In genomic region chr8:118288259-118288952, GRCm38 (mm10) we compare ENCODE assay signal across 12 mouse cellular contexts. TPM values are rescaled to one million over a fixed set of nuclear protein-coding genes. Genes with fewer than 3 reads are reported as not detected.
DNase-seq lines count a peak whose midpoint lies in the region.
"Had no signal": no experiment of that assay in that cellular context is flagged by ENCODE, and none has a peak within 500 bp of the region (broad histone marks: within the 10 kb centered on the region; RNA-seq: fewer than 3 reads in every experiment).

No protein-coding gene starts in this region.

- peaks cover 13% of the 10 kb centered on the region for H3K4me1 ChIP-seq in brown adipose tissue, adult 24 weeks (ENCODE audit: control insufficient read depth, insufficient read depth, insufficient read length, low read length)

- H3K4me3 ChIP-seq in brown adipose tissue, adult 24 weeks (ENCODE audit: insufficient read depth, low read depth, low read length) = no peak overlapping the region
- H3K4me3 ChIP-seq: neural tube, embryonic 15.5 days had no signal

- DNase-seq in gastrocnemius, postnatal 25 days = peak; percentile 36
- no peak for DNase-seq in gastrocnemius, postnatal 36 days
- peak; percentile 69 for DNase-seq in left cerebral cortex, postnatal 4 days
- DNase-seq in left cerebral cortex, postnatal 10 days (ENCODE audit: extremely low spot score in 1 of 2, low spot score in 2 of 2) = no peak
- peak; percentile 38 for DNase-seq in skeletal muscle tissue, adult 2 months (ENCODE audit: low read depth, low spot score)
- DNase-seq in ovary, adult 18-20 months (ENCODE audit: low spot score) = no peak
- DNase-seq: adrenal gland, postnatal 36 days; liver; thymus, postnatal 25 days had no signal

- intact Hi-C loops in gastrocnemius, postnatal 36 days (cut with DNase I) = loop anchor here (5.0 to 10.0 kb wide), 2 partner anchors 89 to 354 kb away; no protein-coding TSS in a partner anchor
- intact Hi-C loops in left cerebral cortex, postnatal 4 days (cut with DNase I) = loop anchor here (5.0 to 10.0 kb wide), 3 partner anchors 156 to 564 kb away; no protein-coding TSS in a partner anchor
- intact Hi-C loops in left cerebral cortex, postnatal 10 days (cut with DNase I) = loop anchor here (5.0 to 10.0 kb wide), 4 partner anchors 154 to 426 kb away; no protein-coding TSS in a partner anchor

- 0 out of 2 replicates have a peak overlapping the region, but pooled peaks have one; percentile 8 for H3K27ac ChIP-seq in brown adipose tissue, adult 24 weeks (replicated peaks; ENCODE audit: low read depth, low read length)
- H3K27ac ChIP-seq: hindbrain, embryonic 14.5 days had no signal

RNA-seq across cellular contexts. Expression of gene Cdh13, which starts 4.9 kb away (rescaled TPM):
- 100 to 1,000 TPM; 102 to 124 TPM for total RNA-seq in gastrocnemius, postnatal 25 days (2021)
- 100 to 1,000 TPM; 110 to 120 TPM for total RNA-seq in gastrocnemius, postnatal 36 days (2021)
- 100 to 1,000 TPM; 173 to 179 TPM for total RNA-seq in left cerebral cortex, postnatal 4 days (2021)
- total RNA-seq in left cerebral cortex, postnatal 10 days (2021) = 100 to 1,000 TPM; 190 to 200 TPM
- 30.7 and 35.6 TPM in 2 replicates for polyA plus RNA-seq in brown adipose tissue, adult 24 weeks (2012; ENCODE audit: insufficient read depth, insufficient read length, missing spikeins)

Comparison
In these comparisons a context has a peak if more than half of its experiments do, and no peak if none do; other contexts are left out.
1. DNase-seq: peak in gastrocnemius, postnatal 25 days (single experiment), left cerebral cortex, postnatal 4 days (single experiment) and skeletal muscle tissue, adult 2 months (single experiment); none in gastrocnemius, postnatal 36 days (0 of 2), left cerebral cortex, postnatal 10 days (0 of 2) and ovary, adult 18-20 months (single experiment).